Comparison of ENCODE assay signal across 11 mouse cellular contexts in genomic region chr15:89376957-89377356, GRCm38 (mm10). TPM values are rescaled to one million over a fixed set of nuclear protein-coding genes. Genes with fewer than 3 reads are reported as not detected.
DNase-seq lines count a peak whose midpoint lies in the region; ATAC-seq lines count a peak whose summit lies in the region.
"Had no signal": no experiment of that assay in that cellular context is flagged by ENCODE, and none has a peak within 500 bp of the region (broad histone marks: within the 10 kb centered on the region; RNA-seq: fewer than 3 reads in every experiment).

Gene Tymp (minus strand): TSS chr15:89377039.

- peak within 1 kb of the TSS; percentile 91 for H3K4me2 ChIP-seq in heart, embryonic 14.5 days (ENCODE audit: low read length)
- no peak within 1 kb of the TSS for H3K4me2 ChIP-seq in midbrain, embryonic 11.5 days
- H3K4me2 ChIP-seq in midbrain, embryonic 13.5 days (replicated peaks), result no peak within 1 kb of the TSS
- H3K4me2 ChIP-seq in intestine, embryonic 16.5 days (ENCODE audit: low read depth, low read length), result peak within 1 kb of the TSS; percentile 30; the same call in 1 of the 2 replicates
- peak within 1 kb of the TSS; percentile 10; the same call in 1 of the 2 replicates for H3K4me2 ChIP-seq in neural tube, embryonic 12.5 days (replicated peaks)

- DNase-seq in heart, adult 9 months (ENCODE audit: low spot score in 2 of 2), result no peak
- DNase-seq in midbrain, embryonic 11.5 days (ENCODE audit: low spot score, missing footprints), result peak; percentile 86
- DNase-seq in adrenal gland, adult 18-20 months (ENCODE audit: low spot score in 2 of 2), result no peak
- DNase-seq: heart, postnatal 4 days; lung, postnatal 36 days; thymus, adult 2 months had no signal

- H3K4me1 ChIP-seq in heart, embryonic 14.5 days (ENCODE audit: control insufficient read depth in 2 of 2, insufficient read depth in 2 of 2, low read length in 2 of 2), result peaks cover 25 to 27% of the 10 kb centered on the region in 2 experiments
- H3K4me1 ChIP-seq in midbrain, embryonic 11.5 days (ENCODE audit: control insufficient read depth, insufficient read depth, low read length), result peaks cover 21% of the 10 kb centered on the region
- peaks cover 39% of the 10 kb centered on the region for H3K4me1 ChIP-seq in midbrain, embryonic 13.5 days (replicated peaks)
- peaks cover 30% of the 10 kb centered on the region for H3K4me1 ChIP-seq in intestine, embryonic 16.5 days (ENCODE audit: control insufficient read depth, insufficient read depth, low read length)
- peaks cover 27% of the 10 kb centered on the region for H3K4me1 ChIP-seq in neural tube, embryonic 12.5 days

- peaks cover 51% of the 10 kb centered on the region for H3K27me3 ChIP-seq in heart, embryonic 14.5 days (ENCODE audit: control insufficient read depth, insufficient read depth, low read length)
- H3K27me3 ChIP-seq in midbrain, embryonic 11.5 days (ENCODE audit: control insufficient read depth, insufficient read depth, low read length), result peaks cover 44% of the 10 kb centered on the region
- peaks cover 51% of the 10 kb centered on the region for H3K27me3 ChIP-seq in midbrain, embryonic 13.5 days
- H3K27me3 ChIP-seq in intestine, embryonic 16.5 days (replicated peaks; ENCODE audit: control insufficient read depth, insufficient read depth, low read length), result peaks cover 44% of the 10 kb centered on the region
- H3K27me3 ChIP-seq in neural tube, embryonic 12.5 days (replicated peaks), result peaks cover 46% of the 10 kb centered on the region

- H3K36me3 ChIP-seq in heart, embryonic 14.5 days (ENCODE audit: control insufficient read depth, insufficient read depth, low read length), result peaks cover 9% of the 10 kb centered on the region
- peaks cover 2% of the 10 kb centered on the region; the same call in 1 of the 2 replicates for H3K36me3 ChIP-seq in midbrain, embryonic 11.5 days (ENCODE audit: control insufficient read depth, insufficient read depth, low read length)
- peaks cover 8% of the 10 kb centered on the region for H3K36me3 ChIP-seq in midbrain, embryonic 13.5 days
- H3K36me3 ChIP-seq in intestine, embryonic 16.5 days (ENCODE audit: control insufficient read depth, insufficient read depth, low read length), result peaks cover 2% of the 10 kb centered on the region
- H3K36me3 ChIP-seq in neural tube, embryonic 12.5 days, result peaks cover 7% of the 10 kb centered on the region

- no peak within 1 kb of the TSS for H3K27ac ChIP-seq in heart, embryonic 14.5 days (replicated peaks in 1 of 2; ENCODE audit: control insufficient read depth in 1 of 2, insufficient read depth in 1 of 2, low read depth in 2 of 2, low read length in 2 of 2)
- no peak within 1 kb of the TSS for H3K27ac ChIP-seq in midbrain, embryonic 11.5 days (ENCODE audit: low read depth, low read length)
- no peak within 1 kb of the TSS for H3K27ac ChIP-seq in midbrain, embryonic 13.5 days
- no peak within 1 kb of the TSS for H3K27ac ChIP-seq in intestine, embryonic 16.5 days (ENCODE audit: low read length)
- no peak within 1 kb of the TSS for H3K27ac ChIP-seq in neural tube, embryonic 12.5 days

- no peak for ATAC-seq in heart, embryonic 14.5 days (ENCODE audit: insufficient number of reproducible peaks, insufficient read depth, low FRiP score, low read depth)
- no peak for ATAC-seq in midbrain, embryonic 11.5 days (ENCODE audit: low FRiP score)
- ATAC-seq in midbrain, embryonic 13.5 days, result no peak
- no peak for ATAC-seq in intestine, embryonic 16.5 days
- ATAC-seq in neural tube, embryonic 12.5 days (ENCODE audit: low FRiP score, low read depth), result no peak
- no peak for ATAC-seq in megakaryocyte, adult 5-6 weeks (ENCODE audit: poor library complexity, severe bottlenecking)

- H3K4me3 ChIP-seq in heart, embryonic 14.5 days (ENCODE audit: control insufficient read depth in 1 of 2, insufficient read depth in 1 of 2, low read depth in 1 of 2, low read length in 2 of 2), result peak within 1 kb of the TSS in 1 of 2 experiments; percentile 14; a peak in 1 of 4 replicates
- no peak within 1 kb of the TSS for H3K4me3 ChIP-seq in midbrain, embryonic 11.5 days (ENCODE audit: low read depth, low read length)
- no peak within 1 kb of the TSS for H3K4me3 ChIP-seq in midbrain, embryonic 13.5 days (replicated peaks)
- H3K4me3 ChIP-seq in intestine, embryonic 16.5 days (ENCODE audit: low read length), result peak within 1 kb of the TSS; percentile 19; the same call in 1 of the 2 replicates
- H3K4me3 ChIP-seq in neural tube, embryonic 12.5 days, result no peak within 1 kb of the TSS

- no peak within 1 kb of the TSS for H3K9ac ChIP-seq in heart, embryonic 14.5 days (ENCODE audit: low read length)
- H3K9ac ChIP-seq in midbrain, embryonic 11.5 days (ENCODE audit: low read length), result no peak within 1 kb of the TSS
- no peak within 1 kb of the TSS for H3K9ac ChIP-seq in midbrain, embryonic 13.5 days (replicated peaks)
- H3K9ac ChIP-seq in intestine, embryonic 16.5 days (ENCODE audit: low read depth, low read length), result 0 out of 2 replicates have a peak within 1 kb of the TSS, but pooled peaks have one; percentile 4
- no peak within 1 kb of the TSS; the same call in 1 of the 2 replicates for H3K9ac ChIP-seq in neural tube, embryonic 12.5 days

- H3K9me3 ChIP-seq in heart, embryonic 14.5 days (ENCODE audit: control insufficient read depth, low read length), result no peaks in the 10 kb centered on the region
- H3K9me3 ChIP-seq in midbrain, embryonic 11.5 days (ENCODE audit: control insufficient read depth, low read length), result no peaks in the 10 kb centered on the region
- H3K9me3 ChIP-seq in midbrain, embryonic 13.5 days, result no peaks in the 10 kb centered on the region
- no peaks in the 10 kb centered on the region for H3K9me3 ChIP-seq in intestine, embryonic 16.5 days (ENCODE audit: control insufficient read depth, low read length)
- no peaks in the 10 kb centered on the region for H3K9me3 ChIP-seq in neural tube, embryonic 12.5 days

- WGBS in heart, embryonic 14.5 days, result 29% methylated on average over 16 of the region's 16 CpGs
- WGBS in midbrain, embryonic 11.5 days, result 19% methylated on average over 16 of the region's 16 CpGs
- 27% methylated on average over 16 of the region's 16 CpGs for WGBS in midbrain, embryonic 13.5 days
- WGBS in intestine, embryonic 16.5 days, result 23% methylated on average over 16 of the region's 16 CpGs
- WGBS in neural tube, embryonic 12.5 days, result 20% methylated on average over 16 of the region's 16 CpGs

RNA-seq across cellular contexts. Expression of gene Tymp, which starts in this region (rescaled TPM):
- 1.2 and 1.6 TPM in 2 replicates for polyA plus RNA-seq in heart, embryonic 14.5 days (2014; fragmentation: Nextera tagmentation; extraction: Ambion mirVana)
- 1.2 and 1.9 TPM in 2 replicates for polyA plus RNA-seq in midbrain, embryonic 11.5 days (2014; fragmentation: Nextera tagmentation; extraction: Ambion mirVana)
- polyA plus RNA-seq in midbrain, embryonic 13.5 days (2015; fragmentation: Nextera tagmentation; extraction: Ambion mirVana), result 2.3 and 2.4 TPM in 2 replicates
- polyA plus RNA-seq in intestine, embryonic 16.5 days (2015; fragmentation: Nextera tagmentation; extraction: Ambion mirVana), result 1.3 and 2.2 TPM in 2 replicates
- polyA plus RNA-seq in neural tube, embryonic 12.5 days (2016; fragmentation: Nextera tagmentation; extraction: Ambion mirVana), result 1.6 and 1.7 TPM in 2 replicates
- total RNA-seq in adrenal gland, adult 18-20 months (2021), result under 1 TPM; 0.33 to 0.38 TPM
- not detected in 2 replicates for total RNA-seq in megakaryocyte, adult 5-6 weeks (2015)
- 0.07 and 0.12 TPM in 2 replicates for total RNA-seq in megakaryocyte, adult 5-6 weeks (2017)

Comparison
In these comparisons a context has a peak if more than half of its experiments do, and no peak if none do; other contexts are left out.
1. H3K4me2 ChIP-seq: peak in heart, embryonic 14.5 days (single experiment), intestine, embryonic 16.5 days (single experiment) and neural tube, embryonic 12.5 days (single experiment); none in midbrain, embryonic 11.5 days (single experiment) and midbrain, embryonic 13.5 days (single experiment).